Mouse (Mus musculus) myocyte (in vitro differentiated cells): ENCODE data around the gene Pde7b. TPM values are rescaled to one million over a fixed set of nuclear protein-coding genes. Genes with fewer than 3 reads are reported as not detected.

Experiments
- H3K27me3 ChIP-seq: one replicate; pipeline ENCODE4 v1.6.1; 2011; ENCODE audit not compliant: control insufficient read depth, insufficient read depth, insufficient read length
- H3K36me3 ChIP-seq: one replicate; pipeline ENCODE4 v1.6.1; 2011; ENCODE audit not compliant: control insufficient read depth, insufficient read depth
- H3K4me2 ChIP-seq: one replicate; pipeline ENCODE4 v1.6.1; 2011; ENCODE audit warnings: low read depth, control low read depth
- H3K4me3 ChIP-seq: one replicate; pipeline ENCODE4 v1.5.1; 2011; ENCODE audit warnings: mild to moderate bottlenecking, control low read depth, moderate library complexity
- H3K79me2 ChIP-seq: one replicate; pipeline ENCODE4 v1.6.1; 2011; ENCODE audit not compliant: control insufficient read depth, insufficient read depth
- H3ac ChIP-seq: one replicate; pipeline ENCODE4 v1.6.1; 2011; ENCODE audit not compliant: control insufficient read depth, insufficient read length
- CEBPB ChIP-seq: IDR thresholded peaks from 2 replicates; pipeline ENCODE4 v1.6.1; 2011; ENCODE audit warnings: mild to moderate bottlenecking, moderate library complexity; ENCODE audit not compliant: poor library complexity, insufficient read depth, severe bottlenecking
- E2F4 ChIP-seq: IDR thresholded peaks from one replicate; pipeline ENCODE4 v1.6.1; 2011; ENCODE audit warnings: mild to moderate bottlenecking, control low read depth, moderate library complexity; ENCODE audit not compliant: insufficient read depth
- MAX ChIP-seq: IDR thresholded peaks from one replicate; pipeline ENCODE4 v1.6.1; 2011; ENCODE audit warnings: low read depth, mild to moderate bottlenecking, control low read depth
- MYOD1 ChIP-seq, 3 experiments: IDR thresholded peaks; one replicate each; pipeline ENCODE4 v1.6.1; 2011; ENCODE audit warnings: control low read depth in 2 of 3, low read depth in 2 of 3, mild to moderate bottlenecking in 2 of 3, moderate library complexity in 1 of 3; ENCODE audit not compliant: insufficient read length in 2 of 3, control insufficient read depth in 1 of 3
- MYOG ChIP-seq, 3 experiments: IDR thresholded peaks; one replicate each; pipeline ENCODE4 v1.6.1; 2011; ENCODE audit warnings: control low read depth in 2 of 3, low read depth in 2 of 3, mild to moderate bottlenecking in 2 of 3; ENCODE audit not compliant: insufficient read length in 2 of 3, control insufficient read depth in 1 of 3, insufficient read depth in 1 of 3
- POLR2A ChIP-seq: IDR thresholded peaks from one replicate; pipeline ENCODE4 v1.6.1; 2011; ENCODE audit warnings: low read depth, mild to moderate bottlenecking, control low read depth, moderate library complexity; ENCODE audit not compliant: insufficient read length
- POLR2AphosphoS2 ChIP-seq: IDR thresholded peaks from one replicate; pipeline ENCODE4 v1.6.1; 2011; ENCODE audit warnings: low read depth, control low read depth; ENCODE audit not compliant: insufficient read length
- REST ChIP-seq: IDR thresholded peaks from one replicate; pipeline ENCODE4 v1.6.1; 2011; ENCODE audit warnings: mild to moderate bottlenecking, control low read depth, moderate library complexity; ENCODE audit not compliant: insufficient read depth, insufficient read length
- SRF ChIP-seq: IDR thresholded peaks from one replicate; pipeline ENCODE4 v1.6.1; 2011; ENCODE audit warnings: low read depth; ENCODE audit not compliant: control insufficient read depth, insufficient read length
- TCF12 ChIP-seq: IDR thresholded peaks from one replicate; pipeline ENCODE4 v1.6.1; 2011; ENCODE audit warnings: mild to moderate bottlenecking, control low read depth; ENCODE audit not compliant: poor library complexity, insufficient read depth, severe bottlenecking
- TCF3 ChIP-seq: IDR thresholded peaks from one replicate; pipeline ENCODE4 v1.6.1; 2011; ENCODE audit warnings: low read depth, control low read depth; ENCODE audit not compliant: insufficient read length
- USF1 ChIP-seq: IDR thresholded peaks from one replicate; pipeline ENCODE4 v1.6.1; 2011; ENCODE audit warnings: low read depth, mild to moderate bottlenecking, control low read depth, moderate library complexity
- polyA plus RNA-seq: library from polyadenylated mRNA; unstranded; fragments of >200 nt; fragmentation: generic; extraction: Trizol; gene quantifications from one replicate; pipeline ENCODE4 v1.2.1, GENCODE M21; 2012; ENCODE audit warnings: missing spikeins

Pde7b gene
- polyA plus RNA-seq, 1 experiment: 0.16 TPM

GRCm38 (mm10) chr10:20730034-20730433 is 5.2 kb upstream of the Pde7b start:
- Histone ChIP-seq H3K79me2 (no peaks in the 10 kb centered on the region), H3K27me3 (no peaks in the 10 kb centered on the region), H3K4me3 (no peak overlapping the region), H3K4me2 (no peak overlapping the region), H3ac (no peak overlapping the region), H3K36me3 (no peaks in the 10 kb centered on the region)
- TF ChIP-seq MAX: no peak
- no peak for TF ChIP-seq POLR2AphosphoS2
- no peak for TF ChIP-seq MYOG (IDR thresholded peaks at IDR 0.05; ENCODE audit: control insufficient read depth in 1 of 3, insufficient read depth in 1 of 3, insufficient read length in 2 of 3, low read depth in 2 of 3)
- TF ChIP-seq E2F4: no peak
- no peak for TF ChIP-seq MYOD1 (IDR thresholded peaks at IDR 0.05; ENCODE audit: control insufficient read depth in 1 of 3, insufficient read length in 2 of 3, low read depth in 2 of 3)
- no peak for TF ChIP-seq REST
- TF ChIP-seq SRF: no peak
- TF ChIP-seq POLR2A: no peak
- no peak for TF ChIP-seq TCF12
- TF ChIP-seq CEBPB: no peak
- no peak for TF ChIP-seq TCF3
- no peak for TF ChIP-seq USF1

GRCm38 (mm10) chr10:20725384-20725983 is 606 bp upstream of the Pde7b start:
- H3K79me2 ChIP-seq: no peaks in the 10 kb centered on the region
- H3K36me3 ChIP-seq: no peaks in the 10 kb centered on the region
- no peaks in the 10 kb centered on the region for H3K27me3 ChIP-seq
- no peak for TF ChIP-seq SRF
- TF ChIP-seq MYOD1 (IDR thresholded peaks at IDR 0.05; ENCODE audit: control insufficient read depth in 1 of 3, insufficient read length in 2 of 3, low read depth in 2 of 3): no peak
- TF ChIP-seq MAX: no peak
- TF ChIP-seq TCF3: no peak
- no peak for TF ChIP-seq MYOG (IDR thresholded peaks at IDR 0.05; ENCODE audit: control insufficient read depth in 1 of 3, insufficient read depth in 1 of 3, insufficient read length in 2 of 3, low read depth in 2 of 3)
- no peak overlapping the region for H3ac ChIP-seq
- no peak overlapping the region for H3K4me3 ChIP-seq
- H3K4me2 ChIP-seq: peak overlapping the region; percentile 69

- no peak overlapping the region for H3ac ChIP-seq
- no peaks in the 10 kb centered on the region for H3K27me3 ChIP-seq
- no peaks in the 10 kb centered on the region for H3K79me2 ChIP-seq
- H3K4me3 ChIP-seq: no peak overlapping the region
- no peak for TF ChIP-seq MAX
- no peak for TF ChIP-seq USF1
- peak overlapping the region; percentile 69 for H3K4me2 ChIP-seq
- no peaks in the 10 kb centered on the region for H3K36me3 ChIP-seq
Observed at GRCm38 (mm10) chr10:20724451-20724850, 427 bp downstream of the Pde7b start.

GRCm38 (mm10) chr10:20723962-20724361 is 916 bp downstream of the Pde7b start:
- Histone ChIP-seq H3K4me3 (no peak overlapping the region), H3K36me3 (no peaks in the 10 kb centered on the region), H3K27me3 (no peaks in the 10 kb centered on the region), H3K79me2 (no peaks in the 10 kb centered on the region), H3K4me2 (peak overlapping the region; percentile 69), H3ac (no peak overlapping the region)
- no peak for TF ChIP-seq SRF
- TF ChIP-seq MYOD1 (IDR thresholded peaks at IDR 0.05; ENCODE audit: control insufficient read depth in 1 of 3, insufficient read length in 2 of 3, low read depth in 2 of 3): no peak
- TF ChIP-seq POLR2A: no peak
- no peak for TF ChIP-seq E2F4
- no peak for TF ChIP-seq REST
- no peak for TF ChIP-seq TCF12
- no peak for TF ChIP-seq MAX
- no peak for TF ChIP-seq MYOG (IDR thresholded peaks at IDR 0.05; ENCODE audit: control insufficient read depth in 1 of 3, insufficient read depth in 1 of 3, insufficient read length in 2 of 3, low read depth in 2 of 3)
- TF ChIP-seq POLR2AphosphoS2: no peak

GRCm38 (mm10) chr10:20723521-20723915 is 1.4 kb downstream of the Pde7b start:
- Histone ChIP-seq H3K4me3 (no peak overlapping the region), H3K4me2 (no peak overlapping the region), H3K27me3 (no peaks in the 10 kb centered on the region), H3K36me3 (no peaks in the 10 kb centered on the region), H3K79me2 (no peaks in the 10 kb centered on the region), H3ac (no peak overlapping the region)
- TF ChIP-seq SRF (no peak), MAX (no peak), POLR2AphosphoS2 (no peak), TCF12 (no peak), MYOD1 (IDR thresholded peaks at IDR 0.05; ENCODE audit: control insufficient read depth in 1 of 3, insufficient read length in 2 of 3, low read depth in 2 of 3) (no peak), CEBPB (no peak), REST (no peak), TCF3 (no peak), POLR2A (no peak), USF1 (no peak), MYOG (IDR thresholded peaks at IDR 0.05; ENCODE audit: control insufficient read depth in 1 of 3, insufficient read depth in 1 of 3, insufficient read length in 2 of 3, low read depth in 2 of 3) (no peak), E2F4 (no peak)
